In genomic region chr14:52232249-52232648, GRCm38 (mm10) we compare ENCODE assay signal across 15 mouse cellular contexts.
"Had no signal": no experiment of that assay in that cellular context is flagged by ENCODE, and none has a peak within 500 bp of the region (broad histone marks: within the 10 kb centered on the region; RNA-seq: fewer than 3 reads in every experiment).

No protein-coding gene starts in this region.

- DNase-seq: kidney, adult 8-10 months; kidney, postnatal 25 days; liver, embryonic 13.5 days; liver, postnatal 0 days; lung, postnatal 36 days; retina, postnatal 1 day; thymus, adult 2 months; thymus, postnatal 25 days had no signal

- H3K4me2 ChIP-seq: liver, embryonic 13.5 days; midbrain, embryonic 11.5 days; midbrain, embryonic 15.5 days; neural tube, embryonic 13.5 days; stomach, embryonic 15.5 days had no signal

- H3K4me1 ChIP-seq: limb, embryonic 10.5 days; midbrain, embryonic 15.5 days; neural tube, embryonic 13.5 days; stomach, embryonic 15.5 days had no signal

- H3K27me3 ChIP-seq: liver, embryonic 13.5 days; midbrain, embryonic 15.5 days; neural tube, embryonic 13.5 days; stomach, embryonic 15.5 days had no signal

- H3K27ac ChIP-seq: left cerebral cortex, adult 2 months; limb, embryonic 10.5 days; liver, embryonic 13.5 days; midbrain, embryonic 15.5 days; neural tube, embryonic 13.5 days; stomach, embryonic 15.5 days had no signal

- H3K9ac ChIP-seq: liver, embryonic 13.5 days; liver, postnatal 0 days; midbrain, embryonic 15.5 days; neural tube, embryonic 13.5 days; stomach, embryonic 15.5 days had no signal

- ATAC-seq: liver, postnatal 0 days; lung, postnatal 0 days; midbrain, embryonic 15.5 days had no signal

- H3K9me3 ChIP-seq: limb, embryonic 10.5 days; liver, embryonic 13.5 days; midbrain, embryonic 15.5 days; neural tube, embryonic 13.5 days; stomach, embryonic 15.5 days had no signal

- H3K4me3 ChIP-seq: left cerebral cortex, adult 2 months; limb, embryonic 10.5 days; liver, embryonic 13.5 days; midbrain, embryonic 15.5 days; neural tube, embryonic 13.5 days; stomach, embryonic 15.5 days had no signal
